Mouse (Mus musculus) embryonic facial prominence, embryonic 11.5 days (tissue): ENCODE measurements around the gene Nmt1. TPM values are rescaled to one million over a fixed set of nuclear protein-coding genes. Genes with fewer than 3 reads are reported as not detected.

Source experiments
- ATAC-seq: fragments of 200-750 bp; cut with Nextera tagmentation; replicated peaks from 2 replicates; pipeline ENCODE4 v1.8.0; 2017; ENCODE audit warnings: low read depth; ENCODE audit not compliant: insufficient number of reproducible peaks, low FRiP score, low TSS enrichment
- DNase-seq: peaks from one replicate; pipeline ENCODE4 v3.0.0-alpha.2; 2015; ENCODE audit warnings: low spot score
- H3K27ac ChIP-seq: fragments of 300-500 bp; sonication (generic); replicated peaks from 2 replicates; pipeline ENCODE4 v1.5.1; 2014; ENCODE audit warnings: mild to moderate bottlenecking, low read depth, low read length, control low read depth
- H3K27me3 ChIP-seq: fragments of 300-500 bp; sonication (generic); 2 replicates; pipeline ENCODE4 v1.6.1; 2014; ENCODE audit warnings: mild to moderate bottlenecking, low read length, moderate library complexity, mixed read lengths; ENCODE audit not compliant: control insufficient read depth, insufficient read depth
- H3K36me3 ChIP-seq: fragments of 300-500 bp; sonication (generic); replicated peaks from 2 replicates; pipeline ENCODE4 v1.6.1; 2014; ENCODE audit warnings: low read depth, mild to moderate bottlenecking, low read length, moderate library complexity, mixed read lengths; ENCODE audit not compliant: control insufficient read depth, insufficient read depth
- H3K4me1 ChIP-seq: fragments of 300-500 bp; sonication (generic); 2 replicates; pipeline ENCODE4 v1.6.1; 2014; ENCODE audit warnings: low read length, mixed read lengths; ENCODE audit not compliant: control insufficient read depth, insufficient read depth
- H3K4me2 ChIP-seq: fragments of 300-500 bp; sonication (generic); 2 replicates; pipeline ENCODE4 v1.6.1; 2014; ENCODE audit warnings: low read depth, mild to moderate bottlenecking, control low read depth, low read length, moderate library complexity
- H3K4me3 ChIP-seq: fragments of 300-500 bp; sonication (generic); 2 replicates; pipeline ENCODE4 v1.5.1; 2014; ENCODE audit warnings: low read depth, low read length, control low read depth
- H3K9ac ChIP-seq: fragments of 300-500 bp; sonication (generic); replicated peaks from 2 replicates; pipeline ENCODE4 v1.6.1; 2014; ENCODE audit warnings: mild to moderate bottlenecking, control low read depth, low read length
- H3K9me3 ChIP-seq: fragments of 300-500 bp; sonication (generic); replicated peaks from 2 replicates; pipeline ENCODE4 v1.6.1; 2016; ENCODE audit warnings: mild to moderate bottlenecking, low read length, inconsistent platforms, mixed read lengths; ENCODE audit not compliant: control insufficient read depth
- WGBS: fragments of 180-500 bp; shearing (Covaris S2); extraction: QIAGEN DNeasy Blood & Tissue Kit; methylation state at CpG from one replicate; pipeline ENCODE4 v1.1.7; 2014; 5-methylcytosine and 5-hydroxymethylcytosine counted together
- polyA plus RNA-seq: library from polyadenylated mRNA; unstranded; fragments of >200 nt; fragmentation: Nextera tagmentation; extraction: Ambion mirVana; gene quantifications from 2 replicates; pipeline ENCODE4 v1.2.1, GENCODE M21; 2014

Gene Nmt1
- polyA plus RNA-seq, 1 experiment from 2014 or later, result 48.6 TPM

DNA sequence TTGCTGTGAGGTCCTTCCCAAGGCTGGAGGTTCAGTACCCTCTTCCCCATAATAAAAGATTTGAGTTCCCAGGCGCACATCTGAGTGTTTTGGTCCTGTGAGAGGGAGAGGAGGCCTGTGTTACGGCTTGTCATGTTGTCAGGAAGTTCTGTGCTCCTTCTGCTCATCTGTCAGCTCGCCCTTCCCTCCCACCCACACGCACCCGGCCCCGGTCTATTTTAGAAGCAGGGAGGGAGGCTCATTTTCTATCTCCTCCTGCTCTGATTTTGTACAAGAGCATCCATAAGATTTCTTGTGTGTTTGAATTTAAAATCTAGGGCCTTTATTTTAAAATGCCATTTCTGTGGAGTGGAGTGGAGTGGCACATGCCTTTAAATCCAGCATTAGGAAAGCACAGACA lies 10.0 kb downstream of the Nmt1 start:
- no peak overlapping the region for H3K9ac ChIP-seq
- H3K36me3 ChIP-seq, result no peaks in the 10 kb centered on the region
- H3K9me3 ChIP-seq, result no peaks in the 10 kb centered on the region
- H3K4me2 ChIP-seq, result no peak overlapping the region
- 89% methylated on average over 6 of the region's 6 CpGs for WGBS
- no peak overlapping the region for H3K27ac ChIP-seq
- no peaks in the 10 kb centered on the region for H3K27me3 ChIP-seq
- no peaks in the 10 kb centered on the region for H3K4me1 ChIP-seq
- no peak for DNase-seq
- no peak for ATAC-seq
- H3K4me3 ChIP-seq, result no peak overlapping the region

DNA sequence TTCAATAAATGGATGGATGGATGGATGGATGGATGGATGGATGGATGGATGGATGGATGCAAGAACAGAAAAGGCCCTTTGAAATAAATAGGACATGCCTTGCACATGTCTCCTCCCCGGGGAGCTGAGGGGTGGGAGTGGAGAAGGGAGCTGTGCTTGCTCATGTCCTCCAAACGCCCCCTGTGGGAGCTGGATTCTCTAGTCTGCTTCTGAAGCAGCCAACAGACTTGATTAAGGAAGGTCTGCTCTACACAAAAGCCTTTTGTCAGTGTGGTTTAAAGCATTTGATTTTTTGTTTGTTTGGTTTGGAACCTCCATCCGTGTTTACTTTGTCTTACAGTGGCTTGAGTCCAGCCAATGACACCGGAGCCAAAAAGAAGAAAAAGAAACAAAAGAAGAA lies 14.8 kb downstream of the Nmt1 start:
- WGBS, result 76% methylated on average over 4 of the region's 4 CpGs
- no peaks in the 10 kb centered on the region for H3K4me1 ChIP-seq
- ATAC-seq, result no peak
- H3K9ac ChIP-seq, result no peak overlapping the region
- no peak overlapping the region for H3K27ac ChIP-seq
- H3K27me3 ChIP-seq, result no peaks in the 10 kb centered on the region
- H3K4me3 ChIP-seq, result no peak overlapping the region
- H3K4me2 ChIP-seq, result no peak overlapping the region
- DNase-seq, result no peak
- no peaks in the 10 kb centered on the region for H3K9me3 ChIP-seq
- H3K36me3 ChIP-seq, result peaks cover 16% of the 10 kb centered on the region

DNA sequence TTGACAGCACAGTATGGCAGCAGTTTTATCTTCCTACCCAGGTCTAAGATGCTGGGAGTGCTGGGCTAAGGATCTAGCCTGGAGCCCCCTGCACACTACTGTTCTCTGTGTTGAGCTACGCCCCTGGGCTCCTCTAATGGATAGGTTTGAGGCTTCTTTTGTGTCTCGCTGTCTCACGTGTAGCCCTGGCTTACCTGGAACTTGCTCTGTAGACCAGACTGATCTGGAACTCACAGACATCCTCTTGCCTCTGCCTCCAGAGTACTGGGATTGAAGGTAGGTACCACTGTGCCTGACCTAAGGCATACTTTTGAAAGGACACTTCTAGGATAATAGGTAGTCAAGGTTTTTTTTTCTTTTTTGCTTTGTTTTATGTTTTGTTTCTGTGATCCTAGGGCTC lies 16.0 kb downstream of the Nmt1 start:
- H3K4me2 ChIP-seq, result no peak overlapping the region
- H3K4me1 ChIP-seq, result no peaks in the 10 kb centered on the region
- peaks cover 16% of the 10 kb centered on the region for H3K36me3 ChIP-seq
- no peak overlapping the region for H3K27ac ChIP-seq
- no peaks in the 10 kb centered on the region for H3K27me3 ChIP-seq
- ATAC-seq (no peak), DNase-seq (no peak)
- H3K9ac ChIP-seq, result no peak overlapping the region
- no peaks in the 10 kb centered on the region for H3K9me3 ChIP-seq
- no peak overlapping the region for H3K4me3 ChIP-seq
- 96% methylated on average over 3 of the region's 3 CpGs for whole genome bisulfite sequencing

DNA sequence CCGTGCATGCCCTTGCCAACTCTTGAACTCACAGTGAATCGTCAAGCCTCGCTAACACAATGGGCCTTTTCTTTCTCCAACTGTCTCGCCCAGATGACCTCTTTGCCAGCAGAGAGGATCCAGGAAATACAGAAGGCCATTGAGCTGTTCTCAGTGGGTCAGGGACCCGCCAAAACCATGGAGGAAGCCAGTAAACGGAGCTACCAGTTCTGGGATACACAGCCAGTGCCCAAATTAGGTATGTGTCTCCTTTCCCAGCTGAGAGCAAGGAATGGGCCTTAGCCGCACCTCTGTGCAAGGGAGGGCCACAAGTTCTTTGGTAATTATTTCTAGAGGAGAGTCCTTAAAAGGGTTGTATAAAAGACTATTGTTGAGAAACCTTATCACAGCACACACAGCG lies 18.3 kb downstream of the Nmt1 start:
- 51% methylated on average over 8 of the region's 8 CpGs for WGBS
- Histone ChIP-seq H3K4me1 (no peaks in the 10 kb centered on the region), H3K4me2 (no peak overlapping the region), H3K4me3 (no peak overlapping the region), H3K9me3 (no peaks in the 10 kb centered on the region), H3K27me3 (no peaks in the 10 kb centered on the region), H3K27ac (no peak overlapping the region), H3K36me3 (peaks cover 16% of the 10 kb centered on the region), H3K9ac (no peak overlapping the region)
- ATAC-seq, result no peak
- DNase-seq, result no peak

DNA sequence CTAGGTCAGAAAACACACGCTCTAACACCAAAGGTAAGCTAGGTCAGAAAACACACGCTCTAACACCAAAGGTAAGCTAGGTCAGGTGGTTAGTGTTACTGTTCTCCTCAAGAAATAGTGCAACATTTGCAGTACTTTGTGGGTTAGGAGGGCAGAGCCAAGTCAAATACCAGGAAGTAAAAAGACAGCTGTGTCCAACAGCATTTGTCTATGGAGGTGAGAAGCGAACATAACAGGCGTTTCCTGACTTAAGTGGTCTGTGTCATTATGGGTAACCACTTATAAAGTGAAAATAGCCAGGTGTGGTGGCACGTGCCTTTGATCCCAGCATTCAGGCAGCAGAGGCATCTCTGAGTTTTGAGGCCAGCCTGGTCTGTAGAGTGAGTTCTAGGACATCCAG lies 21.6 kb downstream of the Nmt1 start:
- Histone ChIP-seq H3K9me3 (no peaks in the 10 kb centered on the region), H3K4me3 (no peak overlapping the region), H3K36me3 (peaks cover 11% of the 10 kb centered on the region), H3K9ac (no peak overlapping the region), H3K27me3 (no peaks in the 10 kb centered on the region), H3K4me2 (no peak overlapping the region), H3K4me1 (no peaks in the 10 kb centered on the region), H3K27ac (no peak overlapping the region)
- 92% methylated on average over 5 of the region's 5 CpGs for WGBS
- ATAC-seq (no peak), DNase-seq (no peak)

DNA sequence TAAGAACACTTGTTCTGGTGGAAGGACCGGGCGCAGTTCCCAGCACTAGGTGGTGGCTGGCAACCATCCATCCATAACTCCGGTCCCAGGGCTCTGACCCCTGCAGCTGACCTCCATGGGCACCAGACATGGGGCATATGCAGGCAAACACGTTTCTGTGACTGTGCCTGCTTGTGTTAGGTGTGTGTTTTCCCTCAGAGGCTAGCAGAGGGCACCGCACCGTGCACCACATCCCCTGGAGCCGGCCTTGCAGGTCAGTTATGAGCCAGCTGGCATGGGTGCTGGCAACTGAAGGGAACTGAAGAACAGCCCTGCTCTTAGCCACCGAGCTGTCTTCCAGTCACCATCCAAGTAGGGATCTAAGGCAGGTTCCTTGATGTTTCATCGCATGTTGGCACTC lies 22.2 kb downstream of the Nmt1 start:
- H3K4me2 ChIP-seq, result no peak overlapping the region
- WGBS, result 96% methylated on average over 9 of the region's 9 CpGs
- peaks cover 8% of the 10 kb centered on the region for H3K36me3 ChIP-seq
- no peaks in the 10 kb centered on the region for H3K9me3 ChIP-seq
- H3K4me1 ChIP-seq, result no peaks in the 10 kb centered on the region
- DNase-seq (no peak), ATAC-seq (no peak)
- no peak overlapping the region for H3K27ac ChIP-seq
- no peak overlapping the region for H3K4me3 ChIP-seq
- no peaks in the 10 kb centered on the region for H3K27me3 ChIP-seq
- no peak overlapping the region for H3K9ac ChIP-seq

DNA sequence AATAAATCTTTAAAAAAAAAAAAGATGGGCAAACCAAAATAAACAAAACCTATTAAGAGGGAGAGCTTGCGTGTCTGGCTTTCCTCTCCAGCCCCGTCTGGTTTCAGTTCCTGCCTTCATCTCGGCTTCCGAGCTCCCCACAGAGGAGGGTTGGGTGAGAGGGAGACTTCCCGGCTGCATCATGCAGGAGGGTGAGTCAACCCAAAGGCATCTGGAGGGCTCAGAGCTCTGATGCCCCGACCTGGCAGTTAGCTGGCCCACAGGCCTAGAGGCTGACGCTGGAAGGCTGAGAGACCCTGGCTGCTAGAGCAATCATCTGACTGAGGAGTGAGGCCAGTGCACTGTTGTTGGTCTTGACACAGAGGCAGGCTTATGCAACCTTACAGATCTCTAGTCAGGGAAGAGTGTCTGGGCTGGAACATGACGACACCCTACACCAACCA lies 23.3 kb downstream of the Nmt1 start:
- Histone ChIP-seq H3K36me3 (peaks cover 6% of the 10 kb centered on the region), H3K9me3 (no peaks in the 10 kb centered on the region), H3K27me3 (no peaks in the 10 kb centered on the region), H3K4me1 (no peaks in the 10 kb centered on the region), H3K4me2 (no peak overlapping the region), H3K27ac (no peak overlapping the region), H3K9ac (no peak overlapping the region), H3K4me3 (no peak overlapping the region)
- no peak for DNase-seq
- ATAC-seq, result no peak
- WGBS, result 67% methylated on average over 8 of the region's 8 CpGs

DNA sequence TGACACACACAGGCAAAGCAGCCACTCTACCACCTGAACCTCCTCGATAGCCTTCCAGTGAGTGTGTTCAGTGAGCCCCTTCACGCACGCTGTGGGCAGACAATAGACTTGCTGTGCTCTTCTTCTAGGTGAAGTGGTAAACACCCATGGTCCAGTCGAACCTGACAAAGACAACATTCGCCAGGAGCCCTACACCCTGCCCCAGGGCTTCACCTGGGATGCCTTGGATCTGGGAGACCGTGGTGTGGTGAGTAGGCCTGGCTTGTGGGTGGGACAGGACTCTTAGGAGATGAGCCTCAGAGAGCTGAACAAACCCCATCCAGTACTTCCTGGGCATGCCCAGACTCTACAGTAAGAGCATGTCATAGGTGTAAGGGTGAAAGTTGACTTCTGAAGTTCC lies 24.1 kb downstream of the Nmt1 start:
- H3K9me3 ChIP-seq, result no peaks in the 10 kb centered on the region
- ATAC-seq (no peak), DNase-seq (no peak)
- H3K4me1 ChIP-seq, result no peaks in the 10 kb centered on the region
- H3K4me2 ChIP-seq, result no peak overlapping the region
- H3K9ac ChIP-seq, result no peak overlapping the region
- 86% methylated on average over 6 of the region's 6 CpGs for WGBS
- no peaks in the 10 kb centered on the region for H3K27me3 ChIP-seq
- H3K36me3 ChIP-seq, result peaks cover 10% of the 10 kb centered on the region
- H3K4me3 ChIP-seq, result no peak overlapping the region
- H3K27ac ChIP-seq, result no peak overlapping the region
